Mouse (Mus musculus) intestine, postnatal 0 days (tissue): Measurements from ENCODE around the gene Ddx47. TPM values are rescaled to one million over a fixed set of nuclear protein-coding genes. Genes with fewer than 3 reads are reported as not detected.
A peak's percentile ranks its signal among the peaks of the same experiment; 100 is the strongest.

Source experiments
- ATAC-seq: fragments of 200-750 bp; cut with Nextera tagmentation; 2 replicates; pipeline ENCODE4 v1.8.0; 2017; ENCODE audit warnings: mild to moderate bottlenecking, moderate TSS enrichment, moderate library complexity
- H3K27ac ChIP-seq: fragments of 300-500 bp; sonication (generic); 2 replicates; pipeline ENCODE4 v1.5.1; 2014; ENCODE audit warnings: mild to moderate bottlenecking, low read depth, low read length, moderate library complexity
- H3K27me3 ChIP-seq: fragments of 300-500 bp; sonication (generic); replicated peaks from 2 replicates; pipeline ENCODE4 v1.6.1; 2014; ENCODE audit warnings: low read length, mixed read lengths; ENCODE audit not compliant: control insufficient read depth, insufficient read depth
- H3K36me3 ChIP-seq: fragments of 300-500 bp; sonication (generic); 2 replicates; pipeline ENCODE4 v1.6.1; 2014; ENCODE audit warnings: mild to moderate bottlenecking, moderate library complexity; ENCODE audit not compliant: control insufficient read depth, insufficient read depth
- H3K4me1 ChIP-seq: fragments of 300-500 bp; sonication (generic); replicated peaks from 2 replicates; pipeline ENCODE4 v1.6.1; 2014; ENCODE audit warnings: antibody characterized with exemption, low read length, mixed read lengths; ENCODE audit not compliant: control insufficient read depth, insufficient read depth
- H3K4me2 ChIP-seq: fragments of 300-500 bp; sonication (generic); replicated peaks from 2 replicates; pipeline ENCODE4 v1.6.1; 2014; ENCODE audit warnings: low read depth, mild to moderate bottlenecking, moderate library complexity
- H3K4me3 ChIP-seq: fragments of 300-500 bp; sonication (generic); 2 replicates; pipeline ENCODE4 v1.5.1; 2014; ENCODE audit warnings: low read depth, low read length
- H3K9ac ChIP-seq: fragments of 300-500 bp; sonication (generic); 2 replicates; pipeline ENCODE4 v1.6.1; 2014; ENCODE audit warnings: mild to moderate bottlenecking, low read depth, low read length
- H3K9me3 ChIP-seq: fragments of 300-500 bp; sonication (generic); 2 replicates; pipeline ENCODE4 v1.6.1; 2016; ENCODE audit warnings: mixed run types; ENCODE audit not compliant: control insufficient read depth
- CTCF ChIP-seq: sonication (generic); IDR thresholded peaks from 2 replicates; pipeline ENCODE4 v1.5.1; 2016; ENCODE audit warnings: low read depth, mild to moderate bottlenecking, control low read depth, antibody characterized with exemption, moderate library complexity
- WGBS: fragments of 180-500 bp; shearing (Covaris S2); extraction: QIAGEN DNeasy Blood & Tissue Kit; methylation state at CpG from one replicate; pipeline ENCODE4 v1.1.7; 2014; 5-methylcytosine and 5-hydroxymethylcytosine counted together
- polyA plus RNA-seq: library from polyadenylated mRNA; unstranded; fragments of >200 nt; fragmentation: Nextera tagmentation; extraction: Ambion mirVana; gene quantifications from 2 replicates; pipeline ENCODE4 v1.2.1, GENCODE M21; 2015

Ddx47 gene
- polyA plus RNA-seq, 1 experiment from 2014 or later: 33.5 TPM

DNA sequence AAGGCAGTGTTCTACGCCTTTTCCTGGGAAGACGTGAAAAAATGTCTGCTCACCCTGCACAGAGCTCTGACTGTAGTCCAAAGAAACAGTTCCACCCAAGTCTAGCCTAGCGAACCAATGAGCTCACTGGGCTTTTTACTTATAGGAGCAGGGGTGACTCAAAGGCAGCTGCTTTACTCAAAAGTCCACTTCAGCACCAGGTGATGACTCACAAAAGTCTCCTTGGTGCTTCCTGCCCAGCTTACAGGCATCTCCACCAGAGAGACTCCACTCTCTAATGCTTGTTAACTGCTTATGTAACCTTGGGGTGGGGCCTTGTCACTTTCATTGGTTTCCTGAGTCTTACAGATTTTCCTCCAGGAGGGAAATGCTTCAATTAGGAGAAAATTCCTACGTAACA is 49.3 kb downstream of the Ddx47 start:
- WGBS: 93% methylated on average over 4 of the region's 4 CpGs
- H3K27me3 ChIP-seq: no peaks in the 10 kb centered on the region

DNA sequence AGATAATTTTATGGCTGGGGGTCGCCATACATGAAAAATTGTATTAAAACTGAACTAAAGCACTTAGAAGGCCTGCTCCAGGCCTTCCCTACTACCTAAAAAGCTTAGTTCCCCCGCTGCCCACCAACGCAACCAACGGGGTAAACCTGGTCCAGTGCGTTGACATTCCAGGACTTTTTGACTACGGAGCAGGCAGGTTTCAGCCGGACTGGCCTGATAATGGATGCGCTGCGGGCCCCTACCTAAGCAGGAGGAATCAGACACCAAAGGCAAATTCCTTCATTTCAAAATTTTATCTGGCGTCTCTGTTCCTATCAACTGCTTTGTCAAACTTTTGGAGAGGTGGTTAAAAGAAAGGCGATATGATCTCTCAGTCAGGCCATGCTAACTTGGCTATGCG is 53.2 kb downstream of the Ddx47 start:
- Histone ChIP-seq H3K9me3 (no peaks in the 10 kb centered on the region), H3K36me3 (no peaks in the 10 kb centered on the region), H3K27me3 (no peaks in the 10 kb centered on the region), H3K27ac (0 out of 2 replicates have a peak overlapping the region, but pooled peaks have one; percentile 46), H3K9ac (no peak overlapping the region), H3K4me1 (no peaks in the 10 kb centered on the region; the same call in 1 of the 2 replicates), H3K4me3 (no peak overlapping the region), H3K4me2 (no peak overlapping the region; the same call in 1 of the 2 replicates)
- WGBS: 85% methylated on average over 12 of the region's 12 CpGs
- TF ChIP-seq CTCF: no peak
- no peak for ATAC-seq

More for the DNA sequence above, 49.3 kb downstream of the Ddx47 start:
- Histone ChIP-seq H3K9ac (no peak overlapping the region), H3K4me2 (no peak overlapping the region), H3K9me3 (no peaks in the 10 kb centered on the region), H3K4me1 (no peaks in the 10 kb centered on the region; the same call in 1 of the 2 replicates), H3K36me3 (no peaks in the 10 kb centered on the region), H3K4me3 (no peak overlapping the region), H3K27ac (no peak overlapping the region)
- TF ChIP-seq CTCF: no peak
- ATAC-seq: no peak

DNA sequence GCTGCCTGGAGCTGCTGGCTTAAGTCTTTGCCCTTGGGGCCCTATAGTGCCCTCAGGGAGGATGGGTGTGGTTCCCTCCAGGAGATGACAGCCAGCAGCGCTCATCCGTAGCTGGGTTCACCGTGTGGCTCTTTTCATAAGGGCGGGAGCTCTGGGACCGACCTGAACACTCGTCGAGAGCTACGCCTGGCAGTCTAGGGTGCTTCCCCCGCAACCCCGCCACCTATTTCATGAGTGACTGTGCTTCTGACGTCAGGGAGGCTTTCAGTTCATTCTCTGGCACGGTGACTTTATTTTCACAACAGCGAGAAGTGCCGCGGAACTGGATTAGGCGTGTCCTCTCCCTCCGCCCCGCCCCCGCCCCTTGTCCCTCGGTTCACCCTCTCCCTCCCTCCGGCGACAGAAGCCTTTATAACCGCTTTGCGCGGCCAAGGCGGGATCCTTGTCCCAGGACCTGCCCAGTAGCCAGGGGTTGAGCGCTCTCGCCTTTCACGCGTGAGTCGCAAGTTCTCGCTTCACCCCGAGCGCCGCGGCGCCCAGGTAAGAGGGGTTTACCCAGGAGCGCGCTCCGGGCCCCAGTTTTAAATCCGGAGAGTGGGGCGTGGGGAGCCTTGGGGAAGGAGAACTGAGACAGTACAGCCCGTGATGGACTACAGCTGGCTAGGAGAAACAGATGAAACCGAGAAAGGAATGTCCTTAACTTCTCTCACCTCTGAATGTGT is 54.0 kb downstream of the Ddx47 start, which contains the start of gene Gprc5a:
Gene Gprc5a (plus strand): TSS at position 416 of the 722 bp plus-strand sequence.
- Histone ChIP-seq H3K27me3 (no peaks in the 10 kb centered on the region), H3K4me2 (peak within 1 kb of the TSS; percentile 78), H3K36me3 (no peaks in the 10 kb centered on the region), H3K4me3 (peak within 1 kb of the TSS; percentile 46), H3K4me1 (no peaks in the 10 kb centered on the region; the same call in 1 of the 2 replicates), H3K27ac (peak within 1 kb of the TSS; percentile 46), H3K9ac (0 out of 2 replicates have a peak within 1 kb of the TSS, but pooled peaks have one; percentile 12), H3K9me3 (no peaks in the 10 kb centered on the region)
- peak; percentile 88 for ATAC-seq
- no peak for TF ChIP-seq CTCF
- WGBS: under 1% methylated on average over 43 of the region's 44 CpGs

DNA sequence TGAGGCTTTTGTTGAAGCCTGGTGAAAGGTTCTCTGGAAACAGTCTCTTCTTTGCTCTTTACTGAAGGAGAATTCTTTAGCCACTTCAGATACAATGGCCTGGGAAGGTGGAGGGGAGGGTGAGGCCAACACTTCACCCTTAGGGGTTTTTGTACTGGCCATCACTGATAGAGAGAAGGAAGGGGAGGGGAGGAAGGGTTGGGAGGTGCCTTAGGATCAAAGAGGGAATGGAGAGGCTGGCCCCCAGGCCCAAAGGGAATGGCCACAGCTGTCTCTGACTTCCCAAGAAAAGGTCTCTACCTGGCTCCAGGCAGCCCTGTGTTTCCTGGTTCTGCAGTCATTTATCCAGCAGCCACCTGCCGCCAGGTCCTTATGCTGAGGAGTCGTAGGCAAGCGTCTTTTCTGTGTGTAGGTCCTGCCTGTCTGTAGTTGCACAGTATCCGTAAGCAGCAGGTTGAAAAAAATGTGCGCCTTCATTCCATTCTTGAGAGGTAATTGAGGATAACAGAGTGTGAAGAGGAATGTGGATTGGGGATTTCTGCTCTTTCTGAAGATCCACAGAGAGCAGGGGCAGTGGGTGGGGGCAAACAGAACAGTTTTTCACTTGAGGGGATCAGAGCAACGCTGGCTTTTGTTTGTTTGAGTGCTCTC is 55.5 kb downstream of the Ddx47 start:
- no peak for ATAC-seq
- no peaks in the 10 kb centered on the region for H3K36me3 ChIP-seq
- no peak overlapping the region for H3K27ac ChIP-seq
- H3K4me3 ChIP-seq: no peak overlapping the region
- no peaks in the 10 kb centered on the region for H3K9me3 ChIP-seq
- no peak overlapping the region for H3K9ac ChIP-seq
- no peaks in the 10 kb centered on the region for H3K27me3 ChIP-seq
- H3K4me1 ChIP-seq: no peaks in the 10 kb centered on the region; the same call in 1 of the 2 replicates
- no peak overlapping the region for H3K4me2 ChIP-seq
- WGBS: 55% methylated on average over 6 of the region's 6 CpGs
- no peak for TF ChIP-seq CTCF

DNA sequence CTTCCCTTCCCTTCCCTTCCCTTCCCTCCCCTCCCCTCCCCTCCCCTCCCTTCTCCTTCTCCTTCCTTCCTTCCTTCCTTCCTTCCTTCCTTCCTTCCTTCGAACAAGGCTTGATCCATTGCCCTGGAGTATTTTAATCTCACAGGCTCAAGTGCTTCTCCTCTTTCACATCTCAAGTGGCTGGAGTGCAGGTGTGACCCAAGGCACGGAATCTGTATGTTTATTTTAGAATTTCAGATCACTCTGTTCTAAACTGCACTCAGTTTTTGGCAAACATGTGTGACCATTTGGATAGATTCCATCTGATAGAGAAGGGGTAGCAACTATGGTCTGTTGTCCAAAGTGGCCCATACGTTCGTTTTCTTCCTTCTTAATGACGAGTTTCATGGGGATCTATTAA is 56.8 kb downstream of the Ddx47 start:
- Histone ChIP-seq H3K36me3 (no peaks in the 10 kb centered on the region), H3K27me3 (no peaks in the 10 kb centered on the region), H3K4me3 (no peak overlapping the region), H3K27ac (no peak overlapping the region), H3K4me2 (no peak overlapping the region), H3K9ac (no peak overlapping the region), H3K4me1 (no peaks in the 10 kb centered on the region; the same call in 1 of the 2 replicates), H3K9me3 (no peaks in the 10 kb centered on the region)
- no peak for ATAC-seq
- WGBS: 88% methylated on average over 5 of the region's 5 CpGs
- no peak for TF ChIP-seq CTCF

DNA sequence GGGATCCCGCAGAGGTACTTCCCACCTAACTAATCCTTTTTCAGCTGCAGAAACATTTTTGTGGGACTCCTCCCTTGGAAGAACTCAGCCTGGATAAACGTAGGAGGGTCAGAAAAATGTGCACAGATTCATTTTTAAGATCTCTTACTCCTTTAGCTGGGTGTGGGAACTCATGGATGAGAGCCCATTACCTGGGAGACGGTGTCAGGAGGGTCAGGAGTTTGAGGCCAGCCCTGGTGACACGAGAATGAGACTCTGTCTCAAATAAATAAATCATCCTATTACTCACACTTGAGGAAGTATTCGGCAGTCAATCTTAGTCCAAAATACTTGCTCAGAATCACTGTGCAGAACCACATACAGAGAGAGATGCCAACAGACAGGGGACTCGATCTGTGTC is 58.4 kb downstream of the Ddx47 start:
- no peak overlapping the region for H3K4me3 ChIP-seq
- H3K36me3 ChIP-seq: no peaks in the 10 kb centered on the region
- H3K9me3 ChIP-seq: no peaks in the 10 kb centered on the region
- no peak for TF ChIP-seq CTCF
- no peak overlapping the region for H3K4me2 ChIP-seq
- H3K27ac ChIP-seq: no peak overlapping the region
- ATAC-seq: no peak
- 67% methylated on average over 6 of the region's 6 CpGs for WGBS
- H3K4me1 ChIP-seq: no peaks in the 10 kb centered on the region; the same call in 1 of the 2 replicates
- H3K9ac ChIP-seq: no peak overlapping the region
- no peaks in the 10 kb centered on the region for H3K27me3 ChIP-seq
